Mouse (Mus musculus) 3134 (cell line): Measurements from ENCODE around the gene Gm20683.

Experiments
- DNase-seq: peaks from one replicate; pipeline ENCODE4 v3.0.0-alpha.2; 2011; ENCODE audit warnings: low spot score; ENCODE audit not compliant: insufficient read length; ENCODE audit errors: extremely low read depth

The Gm20683 gene

DNA sequence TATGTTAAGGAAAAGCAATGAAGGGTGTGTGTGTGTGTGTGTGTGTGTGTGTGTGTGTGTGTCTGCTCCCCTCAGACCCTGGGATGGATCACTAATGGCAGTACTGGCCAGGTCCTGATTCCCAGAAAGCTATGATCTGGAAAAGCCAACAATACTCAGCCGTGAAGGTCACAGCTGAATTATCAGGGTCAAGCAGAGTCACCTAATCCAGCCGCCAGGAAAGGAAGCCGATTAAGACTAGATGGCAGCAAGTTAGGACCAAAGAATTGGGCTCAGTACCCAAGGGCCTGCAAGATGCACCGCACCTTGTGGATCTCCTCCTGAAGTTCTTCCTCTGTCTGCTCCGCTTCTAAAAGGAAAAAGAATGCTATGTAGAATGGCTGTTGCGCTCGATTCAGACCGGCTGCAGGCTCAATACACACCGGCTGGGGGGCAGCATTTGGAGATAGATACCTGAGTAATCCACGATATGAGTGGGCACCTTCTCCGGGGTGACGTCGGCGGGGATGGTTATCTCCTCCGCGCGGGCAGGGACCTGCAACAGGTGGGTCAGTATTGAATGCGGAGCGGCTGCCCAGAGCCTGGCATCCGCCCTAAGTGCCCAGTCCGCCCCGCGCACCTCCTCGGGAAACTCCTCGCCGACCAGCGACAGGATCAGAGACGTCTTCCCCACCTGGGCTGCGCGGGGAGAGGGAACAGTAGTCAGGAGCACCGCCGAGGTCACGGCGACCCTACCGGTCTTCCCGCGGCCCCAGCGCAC is 2.3 kb upstream of the Gm20683 start:
- DNase-seq = no peak

DNA sequence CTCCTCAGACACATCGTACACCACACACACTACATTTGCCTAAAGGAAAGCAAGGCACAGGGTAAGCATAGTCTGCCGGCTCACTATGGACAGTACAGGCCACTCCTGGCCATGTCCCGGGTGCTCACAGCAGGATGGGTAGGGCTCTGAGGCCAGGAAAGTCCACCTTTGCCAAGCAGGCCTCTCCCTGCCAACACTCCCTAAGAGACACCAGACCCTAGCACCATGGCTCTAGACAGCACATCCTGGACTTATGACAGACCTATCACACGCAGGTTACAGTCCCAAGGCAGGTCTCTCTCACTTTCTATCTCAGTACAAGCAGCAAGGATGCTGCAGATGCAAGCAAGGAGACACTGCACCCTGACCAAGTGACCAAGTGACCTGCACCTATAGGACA is 1.6 kb upstream of the Gm20683 start:
- DNase-seq = no peak

DNA sequence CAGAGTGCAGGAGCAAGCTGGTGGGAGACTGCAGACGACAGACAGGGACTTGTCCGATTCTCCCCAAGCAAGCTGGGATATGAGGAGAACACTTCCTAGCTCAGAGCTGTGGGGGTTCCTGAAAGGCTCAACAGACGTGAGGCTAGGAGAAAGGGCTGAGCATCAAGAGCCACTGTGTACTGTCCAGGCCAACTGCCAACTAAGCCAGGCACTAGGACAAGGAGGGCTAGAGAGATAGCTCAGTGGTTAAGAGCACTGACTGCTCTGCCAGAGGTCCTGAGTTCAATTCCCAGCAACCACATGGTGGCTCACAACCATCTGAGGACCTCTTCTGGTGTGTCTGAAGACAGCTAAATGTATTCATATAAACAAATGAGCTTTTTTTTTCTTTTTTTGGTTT is 946 bp upstream of the Gm20683 start:
- no peak for DNase-seq

DNA sequence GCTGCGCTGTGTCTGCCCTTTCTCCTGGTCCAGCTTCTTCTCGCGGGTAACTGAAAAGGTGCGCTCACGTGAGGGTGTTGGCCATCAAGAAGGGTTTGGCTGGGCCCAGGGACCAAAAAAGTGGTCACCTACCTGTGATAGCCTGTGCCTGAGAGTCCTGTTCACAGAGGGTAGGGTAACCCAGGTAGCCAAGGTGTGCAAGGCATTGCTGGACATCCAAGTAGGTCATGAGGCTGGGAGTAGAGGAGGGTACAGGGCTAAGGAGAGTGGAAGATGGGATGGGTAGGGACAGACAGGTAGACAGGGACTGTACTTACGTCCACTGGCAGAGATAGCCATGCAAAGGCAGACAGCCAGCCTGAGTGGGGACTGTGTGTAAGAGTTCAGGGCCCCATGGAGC is 1.0 kb downstream of the Gm20683 start:
- DNase-seq = no peak

DNA sequence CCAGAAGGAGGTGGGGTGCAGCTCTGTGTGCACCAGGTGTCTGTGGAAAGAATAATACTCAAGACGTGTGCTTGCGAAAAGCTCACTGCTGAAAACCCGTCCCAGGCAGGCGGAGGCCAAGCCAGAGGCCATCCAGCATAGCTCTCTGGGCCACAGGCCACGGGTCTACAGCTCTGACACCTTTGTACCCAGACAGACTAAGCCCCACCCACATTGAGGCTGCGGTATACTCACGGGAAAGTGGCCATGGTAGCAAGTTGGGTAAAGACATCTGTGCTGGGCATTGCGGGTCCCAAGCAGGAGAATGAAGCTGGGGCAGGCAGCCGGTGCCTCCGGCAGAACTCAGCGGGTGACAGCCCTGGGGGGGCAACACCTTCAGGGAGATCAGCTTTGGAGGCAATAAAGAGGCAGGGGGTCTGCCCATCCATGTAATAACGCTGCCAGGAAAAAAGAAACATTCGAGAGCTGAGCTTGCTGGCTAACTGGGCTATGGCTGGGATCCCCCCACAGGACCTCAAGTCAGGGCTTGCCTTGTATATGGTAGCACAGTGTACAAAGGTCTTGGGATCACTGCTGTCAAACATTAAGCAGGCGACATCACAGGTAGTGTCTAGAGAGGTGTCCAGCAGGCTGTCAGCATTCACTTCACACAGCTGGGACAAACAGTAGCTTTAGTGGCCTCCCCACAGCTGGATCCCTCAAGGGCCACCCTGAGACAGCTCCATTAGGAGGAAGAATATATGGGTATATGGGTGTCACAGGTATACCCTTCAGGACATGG is 1.9 kb downstream of the Gm20683 start:
- no peak for DNase-seq

DNA sequence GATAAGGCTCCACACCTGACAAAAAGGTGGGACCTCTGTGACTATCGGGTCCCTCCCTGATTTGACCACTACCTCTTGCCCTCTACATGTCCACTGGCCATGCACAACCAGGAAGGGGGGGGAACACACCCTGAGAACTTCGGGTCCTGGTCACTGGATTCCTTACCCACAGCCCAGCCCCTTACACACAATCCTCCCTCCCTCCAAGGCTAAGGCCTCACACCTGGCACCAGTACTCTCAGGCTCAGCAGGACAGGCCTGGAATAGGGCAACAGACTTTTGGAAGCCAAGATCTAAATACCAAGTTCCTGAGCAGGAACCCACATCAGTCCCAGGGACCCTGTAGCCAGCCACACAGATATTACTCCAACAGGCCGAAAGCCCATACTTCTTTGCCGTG is 2.7 kb downstream of the Gm20683 start:
- no peak for DNase-seq

DNA sequence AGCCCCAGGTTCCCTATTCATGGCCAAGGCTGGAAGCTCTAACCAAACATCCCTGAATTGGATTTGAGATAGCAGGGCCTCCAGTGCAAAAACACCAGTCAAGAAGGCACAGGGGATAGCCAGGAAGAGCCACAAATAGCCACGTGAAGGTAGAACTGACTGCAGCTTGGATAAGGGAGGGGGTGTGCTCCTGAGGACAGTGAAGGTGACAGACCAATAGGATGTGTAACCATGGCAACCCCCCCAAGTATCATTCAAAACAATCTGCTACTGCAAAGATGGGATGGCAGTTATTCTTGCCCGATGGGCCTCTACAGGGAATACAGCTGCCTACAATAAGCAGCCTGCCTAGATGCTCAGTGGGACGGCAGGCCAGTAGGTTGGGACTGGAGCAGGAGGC is 4.0 kb downstream of the Gm20683 start:
- no peak for DNase-seq

DNA sequence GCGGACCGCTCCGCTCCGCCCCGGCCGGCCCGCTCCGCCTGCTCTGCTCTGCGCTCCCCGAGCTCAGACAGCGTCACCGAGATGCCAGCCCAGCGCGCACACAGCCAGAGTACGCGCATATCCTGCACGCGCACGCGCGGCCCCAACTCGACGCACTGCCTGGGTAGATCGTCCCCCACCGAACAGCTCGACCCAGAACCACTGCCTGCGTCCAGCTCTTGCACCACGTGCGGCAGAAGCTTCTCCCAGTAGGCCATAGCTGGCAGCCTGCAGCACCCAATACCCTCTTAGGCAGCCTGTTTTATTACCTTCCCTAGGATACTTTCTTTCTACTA is 4.5 kb downstream of the Gm20683 start, which contains the start of gene Rhbdl1:
Gene Rhbdl1, minus strand, starts transcription at position 220 of the 335 bp plus-strand sequence.
- DNase-seq = no peak

DNA sequence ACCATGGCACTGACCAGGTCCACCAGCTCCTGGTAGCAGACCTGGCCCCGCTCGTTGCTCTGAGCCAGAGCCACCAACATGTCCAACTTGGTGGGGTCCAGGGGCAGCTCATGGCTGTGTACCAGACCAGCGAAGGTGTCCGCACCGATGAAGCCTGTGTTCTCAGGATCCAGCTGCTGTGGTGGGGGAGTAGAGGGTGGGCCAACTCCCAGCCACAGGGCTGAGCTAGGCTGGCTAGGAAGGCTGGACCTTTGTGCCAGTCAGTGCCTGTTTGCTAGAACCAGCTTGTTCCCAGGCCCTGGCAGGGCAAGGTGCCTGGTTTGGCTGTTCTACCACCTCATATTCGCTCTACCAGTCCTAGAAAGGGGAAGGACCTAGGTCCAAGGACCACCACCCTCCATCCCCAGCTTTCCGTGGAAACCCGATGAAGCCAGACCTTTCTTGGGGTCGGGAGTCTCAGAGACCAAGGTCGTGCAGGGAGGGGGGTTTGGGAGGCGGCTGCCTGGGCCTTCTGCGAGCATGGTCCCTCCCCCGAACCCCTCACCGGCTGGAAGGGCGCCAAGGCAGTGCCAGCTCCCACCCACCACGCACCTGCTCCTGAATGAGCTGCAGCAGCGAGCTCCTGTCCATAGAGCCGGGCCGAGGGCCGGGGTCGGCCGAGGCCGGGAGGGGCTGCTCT is 5.0 kb downstream of the Gm20683 start:
- no peak for DNase-seq

DNA sequence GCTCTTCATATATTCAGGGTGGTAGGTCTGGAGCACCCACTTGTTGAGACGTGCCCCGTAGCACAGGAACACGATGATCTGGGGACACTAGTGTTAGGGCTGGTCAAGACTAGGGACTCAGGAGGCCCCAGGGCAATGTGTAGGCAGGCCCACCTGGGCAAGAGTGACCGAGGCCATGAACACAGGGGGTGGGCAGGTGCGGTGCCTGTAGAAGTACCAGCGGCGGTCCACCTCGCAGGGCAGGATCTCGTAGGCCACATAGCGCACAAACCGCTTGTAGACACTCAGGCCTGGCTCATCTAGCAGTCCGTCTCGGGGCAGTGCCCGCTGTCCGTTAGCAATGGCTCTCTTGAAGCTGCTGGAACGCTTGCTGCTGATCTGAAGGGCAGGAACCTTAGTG is 5.7 kb downstream of the Gm20683 start:
- no peak for DNase-seq

DNA sequence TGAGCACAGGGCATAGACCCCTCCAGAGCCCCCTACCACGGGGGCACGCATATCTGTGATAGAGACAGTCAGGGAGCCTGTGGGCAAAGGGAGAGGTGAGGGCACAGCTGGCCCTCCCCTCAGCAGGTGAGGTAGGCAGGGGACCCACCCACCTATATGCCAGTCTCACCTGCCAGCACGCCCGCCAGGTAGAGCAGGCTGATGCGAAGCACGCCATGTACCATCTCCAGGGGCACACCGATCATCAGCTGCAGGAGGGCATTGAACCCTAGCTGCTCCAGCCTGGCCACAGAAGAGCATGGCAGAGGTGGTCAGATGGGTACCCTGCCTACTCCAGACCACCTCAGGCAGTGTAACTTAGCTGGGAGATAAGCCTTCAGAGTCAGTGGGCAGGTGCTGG is 6.3 kb downstream of the Gm20683 start:
- no peak for DNase-seq

DNA sequence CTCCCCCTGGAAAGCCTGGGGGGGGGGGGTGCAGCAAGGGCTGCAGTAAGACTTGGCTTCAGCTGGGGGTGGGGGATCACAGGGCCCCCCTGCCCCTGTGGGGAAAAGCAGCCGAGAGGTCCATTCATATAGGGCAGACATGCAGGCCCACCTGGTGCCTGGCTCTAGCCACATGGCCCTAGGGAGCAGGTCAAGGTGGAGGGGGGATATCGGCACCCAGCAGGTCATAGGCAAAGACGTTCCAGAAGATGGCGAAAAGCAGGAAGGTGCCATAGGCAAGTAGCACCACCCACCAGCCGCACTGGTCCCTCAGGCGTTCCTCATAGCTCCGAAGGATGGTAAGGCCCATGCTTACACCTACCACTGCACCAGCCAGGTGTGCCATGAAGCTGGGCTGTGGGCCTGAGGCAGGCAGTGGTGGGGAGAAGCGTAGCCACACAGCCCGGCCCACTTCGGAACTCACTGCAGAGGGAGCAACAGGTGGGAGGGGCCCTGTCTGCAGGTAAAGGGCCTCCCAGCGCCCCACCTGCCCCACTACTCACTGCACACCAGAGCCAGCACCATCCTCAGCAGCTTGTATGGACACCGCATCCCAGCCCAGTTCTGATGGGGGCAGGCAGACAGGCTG is 6.9 kb downstream of the Gm20683 start:
- DNase-seq = no peak

DNA sequence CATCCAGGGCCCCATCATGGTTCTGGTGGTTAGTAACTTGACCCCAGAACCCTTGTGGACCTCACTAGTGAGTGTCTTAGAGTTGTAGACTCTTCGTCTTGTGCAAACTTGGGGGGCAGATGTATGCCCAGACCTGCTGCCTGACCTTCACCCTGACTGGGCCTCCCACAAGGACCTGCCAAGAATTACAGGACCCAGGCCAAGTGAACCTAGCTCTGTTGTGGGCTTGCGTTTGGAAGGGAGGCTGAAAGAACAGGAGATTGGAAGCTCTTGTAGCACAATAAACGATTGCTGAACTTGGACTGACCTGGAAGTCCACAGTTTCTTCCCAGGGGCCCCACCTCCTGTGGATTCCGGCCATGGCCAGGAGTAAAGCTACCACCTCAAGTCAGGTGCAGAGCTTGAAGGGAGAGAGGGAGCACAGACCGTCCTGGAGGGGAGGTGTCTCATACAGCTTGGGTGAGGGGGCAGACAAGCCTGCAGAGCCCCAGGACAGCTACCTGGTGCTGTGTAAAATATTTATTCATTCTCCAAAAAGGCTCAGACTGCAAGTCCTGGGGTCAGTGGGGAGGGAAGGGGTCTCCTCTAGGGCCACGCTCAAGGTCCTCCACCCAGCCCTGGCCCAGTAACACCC is 7.5 kb downstream of the Gm20683 start:
- DNase-seq = no peak

DNA sequence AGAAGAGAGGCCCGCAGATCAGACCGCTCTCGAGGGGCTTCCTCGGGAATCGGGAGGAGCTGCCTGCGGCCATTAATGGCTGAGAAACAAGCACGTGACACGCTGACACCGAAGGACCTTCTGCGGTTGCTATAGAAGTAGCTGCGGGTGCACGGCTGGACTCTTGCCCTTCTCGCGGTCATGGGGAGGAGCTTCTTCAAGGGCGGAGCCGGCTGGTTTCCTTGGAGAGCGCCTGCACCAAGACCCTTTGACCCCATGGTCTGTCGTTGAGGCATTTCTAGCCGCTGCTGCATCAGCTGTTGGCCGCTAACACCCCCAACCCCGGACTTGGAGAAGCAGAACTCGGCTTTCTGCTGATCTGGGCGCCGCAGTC is 8.3 kb downstream of the Gm20683 start, which contains the start of gene Stub1:
Gene Stub1, minus strand, starts transcription at position 114 of the 373 bp plus-strand sequence.
- no peak for DNase-seq

DNA sequence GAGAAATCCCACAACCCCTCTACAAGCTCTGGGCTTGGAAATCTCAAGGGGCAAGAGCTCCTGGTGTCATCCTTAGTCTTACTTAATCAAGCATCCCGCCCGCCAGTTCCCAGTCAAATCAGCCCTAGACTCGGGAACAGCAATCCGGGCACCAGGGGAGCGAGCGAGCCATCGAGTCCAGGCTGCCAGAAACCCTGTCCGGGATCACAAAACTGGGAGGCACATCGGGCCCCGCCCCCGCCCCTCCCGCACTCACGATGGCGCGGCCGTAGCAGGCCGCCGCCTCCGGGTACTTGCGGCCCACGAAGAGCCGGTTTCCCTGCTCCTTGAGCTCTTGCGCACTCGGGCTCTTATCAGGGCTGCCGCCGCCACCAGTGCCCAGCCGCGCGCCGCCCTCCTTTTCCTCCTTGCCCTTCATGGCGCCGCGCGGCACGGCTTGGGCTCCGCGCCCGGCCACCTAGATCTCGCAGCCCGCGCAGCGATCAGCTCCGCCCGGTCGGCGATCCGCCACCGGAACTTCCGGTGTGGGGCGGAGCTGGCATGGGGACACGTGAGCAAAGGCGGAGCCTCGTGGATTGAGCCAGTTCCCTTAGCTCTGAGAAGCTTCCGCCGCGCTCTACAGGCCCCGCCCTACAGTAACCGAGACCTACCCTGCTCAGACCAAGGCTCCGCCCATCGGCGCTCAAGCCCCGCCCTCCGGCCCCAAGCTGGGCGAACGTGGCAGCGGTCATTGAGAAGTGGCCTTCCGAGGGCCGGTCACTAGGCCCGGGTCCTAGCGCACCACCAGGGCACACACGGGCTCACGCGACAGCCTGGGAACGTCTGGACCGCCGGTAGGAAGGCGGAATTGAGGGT is 8.9 kb downstream of the Gm20683 start:
- DNase-seq = peak; percentile 100

DNA sequence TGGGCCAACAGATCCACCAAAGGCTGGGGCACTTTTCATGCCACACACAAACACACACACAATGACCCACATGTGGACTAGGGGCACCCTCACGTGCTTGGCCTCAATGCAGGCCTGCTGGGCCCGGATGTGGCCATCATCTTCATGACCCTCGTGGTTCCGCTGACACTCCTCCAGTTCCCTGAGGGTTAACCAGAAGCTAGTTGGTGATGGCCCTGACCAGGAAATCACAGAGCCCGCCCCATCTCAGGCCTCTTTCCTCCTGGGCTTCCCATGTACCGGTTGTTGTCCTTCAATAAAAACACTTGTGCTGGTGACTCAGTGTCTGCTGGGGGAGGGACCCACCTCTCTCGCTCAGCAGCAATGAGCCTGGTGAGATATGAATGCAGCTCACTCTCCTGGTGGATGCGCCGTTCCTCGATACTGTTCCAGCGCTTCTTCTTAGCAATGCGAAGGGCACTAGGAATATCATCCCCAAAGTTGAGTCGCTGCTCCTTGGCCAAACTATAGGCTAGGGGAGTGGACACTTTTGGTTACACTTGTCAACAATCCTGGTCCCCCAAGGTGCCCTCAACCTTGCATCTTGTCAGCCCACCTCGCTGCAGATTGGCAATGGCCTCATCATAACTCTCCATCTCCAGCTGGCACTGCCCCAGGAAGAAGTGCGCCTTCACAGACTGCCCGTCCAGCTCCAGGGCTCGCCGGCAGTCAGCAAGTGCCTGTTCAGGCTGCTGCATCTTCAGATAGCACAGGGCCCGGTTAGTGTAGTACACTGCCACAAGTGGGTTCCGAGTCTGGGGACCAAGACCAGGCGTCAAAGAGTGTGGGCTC is 9.9 kb downstream of the Gm20683 start:
- DNase-seq = no peak

DNA sequence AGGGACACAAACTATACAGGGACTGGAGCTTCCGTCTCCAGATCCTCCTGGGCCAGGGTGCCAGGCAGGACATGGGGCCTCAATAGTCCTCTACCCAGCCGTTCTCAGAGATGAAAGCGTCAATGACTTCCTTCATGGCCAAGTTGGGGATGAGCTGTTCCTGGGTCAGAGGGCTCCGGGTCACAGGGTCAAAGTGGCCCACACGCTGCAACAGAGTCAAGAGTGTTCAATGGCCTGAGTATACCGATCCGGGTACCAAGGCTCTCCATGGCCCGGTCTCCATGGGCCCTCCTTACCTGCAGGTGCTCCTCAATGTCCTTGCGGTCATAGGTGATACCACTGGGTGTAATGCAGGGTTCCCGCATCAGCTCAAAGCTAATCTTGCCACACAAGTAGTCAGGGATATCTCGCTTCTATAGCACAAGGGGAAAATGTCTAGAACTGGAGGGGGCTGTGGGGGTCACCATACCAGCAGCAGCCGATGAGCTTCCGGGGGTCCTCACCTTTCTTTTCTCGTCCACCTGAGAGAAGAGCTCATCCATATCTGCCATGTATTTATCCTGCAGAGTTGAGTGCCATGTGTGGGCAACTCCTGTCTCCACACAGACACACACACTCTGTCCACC is 10.6 kb downstream of the Gm20683 start:
- DNase-seq = no peak

DNA sequence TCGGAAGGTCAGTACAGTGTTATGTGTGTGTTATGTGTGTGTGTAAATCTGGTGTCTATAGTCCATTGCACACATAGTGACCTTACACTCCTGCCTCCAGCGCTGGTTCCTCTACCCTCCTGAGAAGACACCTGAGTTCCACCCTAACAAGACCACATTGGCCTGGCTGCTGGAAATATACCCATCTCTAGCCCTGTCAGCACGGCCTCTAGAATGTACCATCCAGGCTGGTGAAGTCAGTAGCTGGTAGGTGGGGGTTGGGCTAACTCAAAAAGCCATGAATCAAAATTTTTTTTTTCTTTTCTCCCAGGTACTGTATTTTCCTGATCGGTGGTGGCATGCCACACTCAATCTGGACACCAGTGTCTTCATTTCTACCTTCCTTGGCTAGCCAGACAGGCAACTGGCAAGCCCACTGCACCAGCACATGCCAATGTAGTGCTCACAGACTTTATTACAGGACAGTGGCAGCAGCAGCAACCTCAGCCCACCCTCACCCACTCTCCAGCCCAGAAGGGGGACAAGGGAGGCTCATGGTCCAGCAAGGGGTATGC is 11.3 kb downstream of the Gm20683 start:
- no peak for DNase-seq
